Mouse (Mus musculus) intestine, embryonic 14.5 days (tissue): Measurements from ENCODE around the gene Scgn. TPM values are rescaled to one million over a fixed set of nuclear protein-coding genes. Genes with fewer than 3 reads are reported as not detected.
A peak's percentile ranks its signal among the peaks of the same experiment; 100 is the strongest.

ENCODE experiments used
- ATAC-seq: fragments of 200-750 bp; cut with Nextera tagmentation; replicated peaks from 2 replicates; pipeline ENCODE4 v1.8.0; 2017; ENCODE audit warnings: low read depth, moderate number of reproducible peaks, moderate TSS enrichment, moderate library complexity; ENCODE audit not compliant: low FRiP score, low TSS enrichment
- DNase-seq: peaks from one replicate; pipeline ENCODE4 v3.0.0-alpha.2; 2018; ENCODE audit warnings: low spot score
- H3K27ac ChIP-seq: fragments of 300-500 bp; sonication (generic); 2 replicates; pipeline ENCODE4 v1.5.1; 2014; ENCODE audit warnings: low read depth, mild to moderate bottlenecking, control low read depth
- H3K27me3 ChIP-seq: fragments of 300-500 bp; sonication (generic); replicated peaks from 2 replicates; pipeline ENCODE4 v1.6.1; 2014; ENCODE audit warnings: low read length, control low read depth; ENCODE audit not compliant: control insufficient read depth, insufficient read depth
- H3K36me3 ChIP-seq: fragments of 300-500 bp; sonication (generic); 2 replicates; pipeline ENCODE4 v1.6.1; 2014; ENCODE audit warnings: low read length, control low read depth; ENCODE audit not compliant: control insufficient read depth, insufficient read depth
- H3K4me1 ChIP-seq: fragments of 300-500 bp; sonication (generic); replicated peaks from 2 replicates; pipeline ENCODE4 v1.6.1; 2014; ENCODE audit warnings: low read length, control low read depth, mixed read lengths; ENCODE audit not compliant: control insufficient read depth, insufficient read depth
- H3K4me2 ChIP-seq: fragments of 300-500 bp; sonication (generic); 2 replicates; pipeline ENCODE4 v1.6.1; 2014; ENCODE audit warnings: low read length
- H3K4me3 ChIP-seq: fragments of 300-500 bp; sonication (generic); 2 replicates; pipeline ENCODE4 v1.5.1; 2014; ENCODE audit warnings: low read depth, low read length, control low read depth, mixed read lengths
- H3K9ac ChIP-seq: fragments of 300-500 bp; sonication (generic); 2 replicates; pipeline ENCODE4 v1.6.1; 2014; ENCODE audit warnings: mild to moderate bottlenecking, low read length
- H3K9me3 ChIP-seq: fragments of 300-500 bp; sonication (generic); 2 replicates; pipeline ENCODE4 v1.6.1; 2016; ENCODE audit warnings: low read length, control low read depth; ENCODE audit not compliant: control insufficient read depth
- WGBS: fragments of 180-500 bp; shearing (Covaris S2); extraction: QIAGEN DNeasy Blood & Tissue Kit; methylation state at CpG from one replicate; pipeline ENCODE4 v1.1.7; 2014; 5-methylcytosine and 5-hydroxymethylcytosine counted together
- polyA plus RNA-seq: library from polyadenylated mRNA; unstranded; fragments of >200 nt; fragmentation: Nextera tagmentation; extraction: Ambion mirVana; gene quantifications from 2 replicates; pipeline ENCODE4 v1.2.1, GENCODE M21; 2014

Gene Scgn
- polyA plus RNA-seq: 1.6 and 4.5 TPM in 2 replicates

DNA sequence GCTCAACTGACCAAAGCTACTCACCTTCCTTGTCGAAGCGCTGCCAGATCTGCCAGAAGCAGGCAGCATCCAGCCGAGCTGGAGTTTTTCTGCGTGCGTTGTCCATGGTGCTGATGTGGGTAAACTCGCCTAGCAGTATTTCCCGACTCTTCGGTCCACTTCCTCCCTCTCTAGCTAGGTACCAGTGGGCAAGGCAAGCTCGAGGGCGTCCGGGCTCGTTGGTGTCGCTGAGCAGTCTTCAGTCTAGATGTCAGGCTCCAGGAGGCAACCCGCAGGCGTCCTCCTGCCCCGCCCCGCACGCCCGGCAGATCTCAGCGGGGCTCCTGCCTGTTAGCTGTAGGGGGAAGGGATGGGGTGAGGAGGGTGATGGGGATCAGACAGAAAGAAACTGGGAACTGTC lies at the start of gene Scgn:
Scgn (minus strand) TSS at position 287 of the 400 bp plus-strand sequence.
- peak; percentile 47; the same call in 1 of the 2 replicates for ATAC-seq
- no peak within 1 kb of the TSS for H3K9ac ChIP-seq
- no peak within 1 kb of the TSS for H3K4me3 ChIP-seq
- H3K4me2 ChIP-seq: peak within 1 kb of the TSS; percentile 23
- WGBS: 1% methylated on average over 20 of the region's 20 CpGs
- peak; percentile 91 for DNase-seq
- no peaks in the 10 kb centered on the region for H3K36me3 ChIP-seq
- no peaks in the 10 kb centered on the region for H3K4me1 ChIP-seq
- H3K27ac ChIP-seq: no peak within 1 kb of the TSS
- H3K27me3 ChIP-seq: peaks cover 28% of the 10 kb centered on the region
- no peaks in the 10 kb centered on the region for H3K9me3 ChIP-seq

DNA sequence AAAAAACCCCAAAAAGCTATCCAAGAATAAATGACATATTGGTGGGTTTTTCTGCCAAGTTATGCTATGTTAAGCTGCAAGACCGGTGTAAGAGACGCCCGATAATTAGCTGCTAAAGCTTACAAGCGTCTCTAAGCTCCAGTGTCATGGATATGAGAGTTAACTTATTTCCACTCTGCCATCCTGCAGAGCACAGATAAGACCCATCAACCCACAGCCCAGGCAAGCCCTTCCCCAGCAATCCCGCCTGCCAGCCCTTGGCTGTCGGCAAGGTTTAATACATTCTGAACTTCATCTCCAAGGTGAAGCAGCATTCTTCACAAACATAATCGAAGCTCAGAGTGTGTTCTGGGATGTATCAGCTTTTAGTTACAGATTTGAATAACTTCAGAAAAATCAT lies 49.2 kb upstream of the Scgn start:
- Histone ChIP-seq H3K4me1 (no peaks in the 10 kb centered on the region), H3K9ac (no peak overlapping the region), H3K4me2 (no peak overlapping the region), H3K27ac (no peak overlapping the region), H3K4me3 (no peak overlapping the region), H3K27me3 (no peaks in the 10 kb centered on the region), H3K36me3 (peaks cover 34% of the 10 kb centered on the region), H3K9me3 (no peaks in the 10 kb centered on the region)
- DNase-seq (no peak), ATAC-seq (no peak)
- 86% methylated on average over 7 of the region's 7 CpGs for WGBS

DNA sequence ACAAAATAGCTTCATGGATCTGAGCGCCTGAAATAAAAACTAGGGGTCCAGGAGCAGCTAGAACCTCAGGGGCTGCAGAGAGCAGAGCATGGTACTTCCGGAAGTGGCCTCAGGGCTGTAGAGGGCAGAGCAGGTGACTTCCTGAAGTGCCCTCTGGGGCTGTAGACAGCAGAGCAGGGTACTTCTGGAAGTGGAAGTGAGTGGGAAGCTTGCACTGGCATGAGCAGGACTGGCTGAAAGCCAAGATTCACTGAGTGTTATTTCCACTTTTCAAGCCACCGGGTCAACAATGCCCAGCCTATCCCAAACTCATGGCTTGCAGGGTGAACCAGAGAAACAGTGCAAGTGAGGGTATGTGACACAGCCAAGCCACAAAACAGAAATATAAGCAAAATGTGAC lies 46.5 kb upstream of the Scgn start:
- DNase-seq: no peak
- WGBS: 84% methylated on average over 3 of the region's 3 CpGs

DNA sequence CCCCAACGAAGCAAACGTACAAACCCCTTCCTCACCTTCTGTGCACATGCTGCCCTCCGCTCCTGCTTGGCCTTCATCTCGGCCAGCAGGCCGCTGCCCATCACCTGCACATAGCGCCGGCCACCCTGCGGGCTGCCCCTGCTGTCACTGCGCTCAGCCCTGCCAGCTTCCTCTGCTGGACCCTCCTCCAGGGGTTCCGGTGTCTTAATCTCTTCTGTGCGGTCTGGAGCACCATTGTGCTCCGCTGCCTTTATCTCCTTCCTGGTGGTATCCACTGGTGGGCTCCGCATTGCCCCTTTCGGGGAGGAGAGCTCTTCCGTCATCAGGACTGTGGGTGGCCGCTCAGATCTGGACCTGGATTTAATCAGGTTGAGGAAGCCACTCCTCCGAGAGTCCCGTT lies 45.1 kb upstream of the Scgn start:
- Histone ChIP-seq H3K4me1 (no peaks in the 10 kb centered on the region), H3K9me3 (no peaks in the 10 kb centered on the region), H3K4me3 (no peak overlapping the region), H3K27ac (no peak overlapping the region), H3K36me3 (peaks cover 14% of the 10 kb centered on the region), H3K9ac (no peak overlapping the region), H3K27me3 (no peaks in the 10 kb centered on the region), H3K4me2 (no peak overlapping the region)
- 83% methylated on average over 18 of the region's 18 CpGs for WGBS
- no peak for ATAC-seq
- DNase-seq: no peak

More for the DNA sequence above, 46.5 kb upstream of the Scgn start:
- ATAC-seq: no peak
- no peaks in the 10 kb centered on the region for H3K4me1 ChIP-seq
- H3K9me3 ChIP-seq: no peaks in the 10 kb centered on the region
- H3K27ac ChIP-seq: no peak overlapping the region
- no peak overlapping the region for H3K9ac ChIP-seq
- H3K4me2 ChIP-seq: no peak overlapping the region
- H3K27me3 ChIP-seq: no peaks in the 10 kb centered on the region
- no peak overlapping the region for H3K4me3 ChIP-seq
- H3K36me3 ChIP-seq: peaks cover 21% of the 10 kb centered on the region

DNA sequence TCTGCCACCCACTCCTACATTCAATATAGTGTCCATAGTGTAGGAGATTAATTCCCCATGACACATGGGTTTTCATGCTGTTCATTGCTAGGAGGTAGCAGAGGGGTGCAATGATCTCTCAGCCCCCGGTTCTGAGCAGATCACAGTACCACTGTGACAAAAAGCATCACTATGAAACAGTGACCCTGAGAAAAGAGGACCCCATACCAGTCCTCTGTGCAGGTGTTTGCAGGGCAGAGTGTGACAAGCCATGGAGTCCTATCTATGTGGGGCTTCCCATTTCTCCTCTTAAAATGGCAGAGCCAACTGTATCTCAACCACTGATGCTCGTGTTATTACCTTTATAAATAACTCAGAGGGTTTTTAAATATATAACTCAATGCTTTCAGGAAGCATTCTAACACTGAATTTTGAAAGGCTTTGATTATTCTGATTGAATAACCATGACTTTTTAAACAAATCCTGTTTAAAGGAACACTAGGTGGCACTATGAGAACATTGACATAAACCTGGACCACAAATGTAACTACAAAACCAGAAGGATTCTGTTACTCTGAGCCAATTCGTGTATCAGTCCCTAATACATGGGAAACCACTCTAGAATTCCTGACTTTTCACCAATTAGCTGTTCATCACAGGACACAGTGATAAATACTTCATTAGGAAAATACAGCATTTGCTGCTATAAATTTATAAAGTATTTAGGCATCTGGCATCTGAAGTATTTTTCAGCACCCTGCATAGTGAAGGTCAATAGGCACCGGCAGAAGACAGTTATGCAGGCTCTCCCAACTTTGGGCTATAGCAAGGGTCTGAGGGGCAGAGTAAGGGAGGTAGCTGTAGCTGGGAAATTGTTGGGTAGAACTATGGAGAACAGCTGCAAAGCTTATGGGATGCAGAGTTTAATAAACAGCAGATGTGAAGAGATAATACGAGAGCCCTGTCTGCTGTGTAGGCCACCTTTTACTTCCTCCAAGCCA lies 36.5 kb upstream of the Scgn start:
- no peak overlapping the region for H3K9ac ChIP-seq
- 0 out of 2 replicates have a peak, but pooled peaks cover 3% of the 10 kb centered on the region for H3K4me1 ChIP-seq
- H3K27ac ChIP-seq: no peak overlapping the region
- no peak overlapping the region for H3K4me2 ChIP-seq
- no peak overlapping the region for H3K4me3 ChIP-seq
- no peak for ATAC-seq
- no peak for DNase-seq
- 0 out of 2 replicates have a peak, but pooled peaks cover 2% of the 10 kb centered on the region for H3K36me3 ChIP-seq
- no peaks in the 10 kb centered on the region for H3K9me3 ChIP-seq
- WGBS: 64% methylated on average over 5 of the region's 5 CpGs
- no peaks in the 10 kb centered on the region for H3K27me3 ChIP-seq

DNA sequence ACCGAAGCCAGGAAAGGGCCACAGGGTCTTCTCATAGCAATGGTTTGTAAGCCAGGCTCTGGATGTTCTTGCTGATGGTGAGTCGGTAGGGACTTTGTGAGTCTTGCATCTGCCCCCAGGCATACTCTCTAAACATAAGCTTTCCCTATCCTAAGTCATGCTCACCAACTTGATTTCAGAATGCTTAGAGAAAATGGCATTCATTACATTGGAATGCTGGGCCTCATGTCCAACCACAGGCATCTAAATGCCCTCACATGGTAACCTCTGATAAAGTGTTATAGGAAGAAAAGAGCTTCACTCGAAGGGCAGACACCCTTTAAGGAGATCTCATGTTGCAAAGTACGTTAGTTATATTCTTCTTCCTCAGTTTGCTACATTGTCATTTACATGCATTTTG lies 27.5 kb upstream of the Scgn start:
- no peak overlapping the region for H3K9ac ChIP-seq
- H3K36me3 ChIP-seq: 0 out of 2 replicates have a peak, but pooled peaks cover 6% of the 10 kb centered on the region
- no peaks in the 10 kb centered on the region for H3K4me1 ChIP-seq
- no peak overlapping the region for H3K27ac ChIP-seq
- DNase-seq: no peak
- H3K4me3 ChIP-seq: no peak overlapping the region
- no peaks in the 10 kb centered on the region for H3K9me3 ChIP-seq
- 87% methylated on average over 4 of the region's 4 CpGs for WGBS
- ATAC-seq: no peak
- H3K4me2 ChIP-seq: no peak overlapping the region
- H3K27me3 ChIP-seq: no peaks in the 10 kb centered on the region

DNA sequence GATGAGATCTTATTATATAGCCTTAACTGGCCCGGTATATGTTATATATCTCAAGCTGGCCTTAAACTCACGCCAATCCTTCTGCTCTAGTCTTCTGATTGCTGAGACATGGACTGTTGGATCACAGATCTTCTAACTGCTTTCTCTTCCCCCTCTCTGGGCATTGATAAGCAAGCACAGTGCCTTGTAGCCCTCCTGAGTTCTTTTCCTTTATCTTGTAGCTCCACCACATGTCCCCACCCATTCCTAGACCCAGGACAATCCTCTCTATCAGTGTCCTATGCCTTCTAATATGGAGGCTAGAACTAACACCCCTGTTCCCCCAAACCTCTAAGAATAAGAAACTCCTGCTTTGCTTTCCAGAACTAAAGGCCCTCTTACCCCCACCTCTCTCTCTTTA lies 14.5 kb upstream of the Scgn start:
- Histone ChIP-seq H3K4me3 (no peak overlapping the region), H3K9ac (no peak overlapping the region), H3K9me3 (no peaks in the 10 kb centered on the region), H3K4me1 (no peaks in the 10 kb centered on the region), H3K27me3 (no peaks in the 10 kb centered on the region), H3K4me2 (no peak overlapping the region), H3K27ac (no peak overlapping the region), H3K36me3 (peaks cover 1% of the 10 kb centered on the region; the same call in 1 of the 2 replicates)
- DNase-seq: no peak
- ATAC-seq: no peak
- WGBS: 91% methylated on average over 2 of the region's 2 CpGs

DNA sequence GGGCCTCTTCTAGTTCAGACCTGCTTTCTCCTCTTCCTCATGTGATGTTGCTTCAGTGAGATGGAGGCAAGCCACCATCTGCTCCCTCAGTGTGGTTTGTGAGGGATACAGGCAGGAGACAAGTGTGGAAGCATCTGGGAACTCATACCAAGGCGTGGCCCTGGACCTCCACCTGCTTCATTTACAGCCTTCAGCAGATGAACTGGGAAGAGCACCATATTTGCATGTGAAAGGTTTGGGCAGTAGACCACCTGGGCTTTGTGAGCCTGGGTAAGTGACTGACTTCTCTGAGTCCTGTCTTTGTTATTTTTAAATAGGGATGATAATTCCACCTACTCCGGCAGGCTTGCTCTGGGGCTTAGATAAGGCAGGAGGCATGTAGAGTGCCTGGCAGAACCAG lies 10.8 kb upstream of the Scgn start:
- no peaks in the 10 kb centered on the region for H3K36me3 ChIP-seq
- H3K4me3 ChIP-seq: no peak overlapping the region
- no peaks in the 10 kb centered on the region for H3K4me1 ChIP-seq
- DNase-seq: no peak
- no peak overlapping the region for H3K4me2 ChIP-seq
- no peak overlapping the region for H3K9ac ChIP-seq
- H3K9me3 ChIP-seq: no peaks in the 10 kb centered on the region
- WGBS: 62% methylated on average over 2 of the region's 2 CpGs
- ATAC-seq: no peak
- H3K27me3 ChIP-seq: no peaks in the 10 kb centered on the region
- no peak overlapping the region for H3K27ac ChIP-seq
